Mouse (Mus musculus) brain, embryonic 14.5 days (tissue): ENCODE results near the gene Myzap.

Experiments used
- CTCF ChIP-seq: fragments of 200-500 bp; IDR thresholded peaks from 2 replicates; pipeline ENCODE4 v1.5.1; 2012; ENCODE audit warnings: inconsistent platforms, mild to moderate bottlenecking, moderate library complexity, borderline replicate concordance; ENCODE audit not compliant: insufficient read depth, insufficient read length; ENCODE audit errors: extremely low read depth
- POLR2A ChIP-seq: fragments of 200-500 bp; IDR thresholded peaks from 2 replicates; pipeline ENCODE4 v1.6.1; 2012; ENCODE audit warnings: mild to moderate bottlenecking, inconsistent platforms, borderline replicate concordance; ENCODE audit not compliant: poor library complexity, insufficient read depth, insufficient read length, severe bottlenecking; ENCODE audit errors: extremely low read depth

DNA sequence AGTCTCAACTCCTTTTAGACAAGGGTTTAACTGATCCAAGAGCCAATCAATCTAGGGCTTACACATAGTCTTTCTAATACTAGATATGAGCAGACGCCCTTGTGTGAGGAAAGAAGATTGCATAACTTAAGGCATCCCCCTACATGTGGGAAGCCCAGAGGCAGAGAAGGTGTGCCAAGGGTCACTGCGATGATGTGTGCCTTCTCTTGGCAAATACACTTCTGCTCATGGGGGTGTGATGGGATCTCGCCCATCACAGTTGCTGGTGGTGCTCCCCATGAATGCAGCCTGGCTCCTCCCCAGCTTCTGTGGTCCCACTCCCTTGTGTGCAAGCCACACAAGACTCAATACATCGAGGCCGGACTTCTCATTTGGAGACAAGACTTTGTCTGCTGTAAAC lies 47.3 kb downstream of the Myzap start:
- no peak for TF ChIP-seq CTCF
- TF ChIP-seq POLR2A = no peak
